Mouse (Mus musculus) megakaryocyte, embryonic 14.5 days (primary cell): ENCODE measurements around the gene Znrf4.

ENCODE experiments used
- FLI1 ChIP-seq: IDR thresholded peaks from 2 replicates; pipeline ENCODE4 v1.6.1; 2012; ENCODE audit warnings: low read length, inconsistent platforms, mixed read lengths
- GATA1 ChIP-seq: IDR thresholded peaks from 3 replicates; pipeline ENCODE4 v1.6.1; 2012; ENCODE audit warnings: mixed read lengths, low read length, inconsistent platforms, borderline replicate concordance

DNA sequence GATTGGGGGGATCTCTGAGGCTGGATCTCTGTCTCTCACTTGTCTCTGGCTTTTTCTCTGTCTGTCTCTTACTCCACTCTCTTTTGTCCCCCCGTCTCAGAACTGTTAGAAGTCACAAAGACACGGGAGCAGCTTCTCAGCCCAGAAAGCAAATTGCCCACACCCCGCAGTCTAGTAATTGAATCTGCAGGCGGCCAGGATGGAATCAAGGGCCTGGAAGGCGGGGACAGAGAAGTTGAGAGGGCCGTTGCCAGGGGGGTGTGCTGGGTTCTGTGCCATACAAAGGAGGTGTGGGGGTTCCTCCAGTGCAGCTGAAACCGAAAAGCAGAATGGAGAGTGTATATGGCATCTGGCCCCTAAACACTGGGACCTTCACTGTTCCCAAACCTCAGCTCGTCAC is 30.5 kb upstream of the Znrf4 start:
- TF ChIP-seq FLI1: no peak
- TF ChIP-seq GATA1: no peak
